Mouse (Mus musculus) right cerebral cortex, postnatal 14 days (tissue): ENCODE measurements at regions not wholly inside any gene's neighbourhood (a gene's known extent, or its start where the extent isn't known, plus 50 kb on each side); places are given as distances from the start of the nearest gene placed in this dataset.
A peak's percentile ranks its signal among the peaks of the same experiment; 100 is the strongest.

ENCODE experiments used
- DNase-seq: peaks from one replicate; pipeline ENCODE4 v3.0.0; 2022

- DNase-seq = no peak
These were observed 374.3 kb upstream of the B430305J03Rik start for GRCm38 (mm10) chr3:61740088-61740487.

GRCm38 (mm10) chr3:61738528-61738927, 372.8 kb upstream of the B430305J03Rik start:
- DNase-seq = no peak

GRCm38 (mm10) chr3:61716785-61717184, 351.0 kb upstream of the B430305J03Rik start:
- DNase-seq = no peak

GRCm38 (mm10) chr3:61687933-61688705, 322.4 kb upstream of the B430305J03Rik start:
- DNase-seq = no peak

GRCm38 (mm10) chr3:61670874-61671273, 305.1 kb upstream of the B430305J03Rik start:
- DNase-seq = no peak

GRCm38 (mm10) chr3:61656143-61656542, 290.4 kb upstream of the B430305J03Rik start:
- no peak for DNase-seq

- DNase-seq = no peak
These were observed 262.8 kb upstream of the B430305J03Rik start for GRCm38 (mm10) chr3:61628535-61628934.

GRCm38 (mm10) chr3:61628099-61628498, 262.3 kb upstream of the B430305J03Rik start:
- no peak for DNase-seq

- DNase-seq = no peak
These were observed 258.3 kb upstream of the B430305J03Rik start for GRCm38 (mm10) chr3:61623954-61624487.

GRCm38 (mm10) chr3:61605469-61605868, 239.7 kb upstream of the B430305J03Rik start:
- DNase-seq = no peak

- no peak for DNase-seq
These were observed 237.1 kb upstream of the B430305J03Rik start for GRCm38 (mm10) chr3:61602891-61603290.

GRCm38 (mm10) chr3:61595574-61595973, 229.8 kb upstream of the B430305J03Rik start:
- DNase-seq = no peak

- DNase-seq = no peak
These were observed 226.6 kb upstream of the B430305J03Rik start for GRCm38 (mm10) chr3:61592342-61592741.

- DNase-seq = no peak
These were observed 217.9 kb upstream of the B430305J03Rik start for GRCm38 (mm10) chr3:61583669-61584068.

- no peak for DNase-seq
These were observed 217.2 kb upstream of the B430305J03Rik start for GRCm38 (mm10) chr3:61582927-61583326.

GRCm38 (mm10) chr3:61580252-61580651, 214.5 kb upstream of the B430305J03Rik start:
- DNase-seq = no peak

- no peak for DNase-seq
These were observed 171.4 kb upstream of the B430305J03Rik start for GRCm38 (mm10) chr3:61537113-61537512.

GRCm38 (mm10) chr3:61535751-61536150, 170.0 kb upstream of the B430305J03Rik start:
- DNase-seq = no peak

- DNase-seq = no peak
These were observed 137.4 kb upstream of the B430305J03Rik start for GRCm38 (mm10) chr3:61503178-61503577.

GRCm38 (mm10) chr3:61494835-61495234, 129.1 kb upstream of the B430305J03Rik start:
- DNase-seq = no peak

GRCm38 (mm10) chr3:61486808-61487389, 121.1 kb upstream of the B430305J03Rik start:
- no peak for DNase-seq

GRCm38 (mm10) chr3:61478861-61479584, 113.3 kb upstream of the B430305J03Rik start:
- DNase-seq = no peak

- DNase-seq = no peak
These were observed 109.3 kb upstream of the B430305J03Rik start for GRCm38 (mm10) chr3:61475018-61475417.

- peak; percentile 16 for DNase-seq
These were observed 101.4 kb upstream of the B430305J03Rik start for GRCm38 (mm10) chr3:61467158-61467557.
